Mouse (Mus musculus) forebrain, embryonic 16.5 days (tissue): ENCODE data around the gene Zfyve28. TPM values are rescaled to one million over a fixed set of nuclear protein-coding genes. Genes with fewer than 3 reads are reported as not detected.

Experiments
- ATAC-seq: fragments of 200-750 bp; cut with Nextera tagmentation; 2 replicates; pipeline ENCODE4 v1.8.0; 2017; ENCODE audit warnings: mild to moderate bottlenecking, moderate library complexity
- H3K27ac ChIP-seq: fragments of 300-500 bp; sonication (generic); 2 replicates; pipeline ENCODE4 v1.5.1; 2014; ENCODE audit warnings: low read length, control low read depth
- H3K27me3 ChIP-seq: fragments of 300-500 bp; sonication (generic); replicated peaks from 2 replicates; pipeline ENCODE4 v1.6.1; 2014; ENCODE audit warnings: low read length; ENCODE audit not compliant: control insufficient read depth, insufficient read depth
- H3K36me3 ChIP-seq: fragments of 300-500 bp; sonication (generic); 2 replicates; pipeline ENCODE4 v1.6.1; 2014; ENCODE audit not compliant: control insufficient read depth, insufficient read depth
- H3K4me1 ChIP-seq: fragments of 300-500 bp; sonication (generic); replicated peaks from 2 replicates; pipeline ENCODE4 v1.6.1; 2014; ENCODE audit warnings: low read length; ENCODE audit not compliant: control insufficient read depth, insufficient read depth
- H3K4me2 ChIP-seq: fragments of 300-500 bp; sonication (generic); 2 replicates; pipeline ENCODE4 v1.6.1; 2014; ENCODE audit warnings: mild to moderate bottlenecking, low read length, control low read depth
- H3K4me3 ChIP-seq: fragments of 300-500 bp; sonication (generic); replicated peaks from 2 replicates; pipeline ENCODE4 v1.5.1; 2014; ENCODE audit warnings: mild to moderate bottlenecking, low read length, control low read depth
- H3K9ac ChIP-seq: fragments of 300-500 bp; sonication (generic); replicated peaks from 2 replicates; pipeline ENCODE4 v1.6.1; 2014; ENCODE audit warnings: low read depth, low read length, control low read depth
- H3K9me3 ChIP-seq: fragments of 300-500 bp; sonication (generic); 2 replicates; pipeline ENCODE4 v1.6.1; 2016; ENCODE audit warnings: low read length; ENCODE audit not compliant: control insufficient read depth
- WGBS: fragments of 180-500 bp; shearing (Covaris S2); extraction: QIAGEN DNeasy Blood & Tissue Kit; methylation state at CpG from one replicate; pipeline ENCODE4 v1.1.7; 2014; 5-methylcytosine and 5-hydroxymethylcytosine counted together
- polyA plus RNA-seq: library from polyadenylated mRNA; unstranded; fragments of >200 nt; fragmentation: Nextera tagmentation; extraction: Ambion mirVana; gene quantifications from 2 replicates; pipeline ENCODE4 v1.2.1, GENCODE M21; 2015

Zfyve28 gene
- polyA plus RNA-seq, 1 experiment from 2014 or later = 5.2 TPM

- Histone ChIP-seq H3K36me3 (peaks cover 30% of the 10 kb centered on the region), H3K9ac (no peak overlapping the region), H3K27ac (no peak overlapping the region), H3K4me1 (no peaks in the 10 kb centered on the region), H3K4me2 (no peak overlapping the region), H3K9me3 (no peaks in the 10 kb centered on the region), H3K27me3 (no peaks in the 10 kb centered on the region), H3K4me3 (no peak overlapping the region)
- WGBS = 19% methylated on average over 5 of the region's 5 CpGs
- no peak for ATAC-seq
Observed at GRCm38 (mm10) chr5:34175403-34175694, 112.9 kb downstream of the Zfyve28 start.

GRCm38 (mm10) chr5:34174550-34175402 lies 113.5 kb downstream of the Zfyve28 start:
- Histone ChIP-seq H3K4me2 (no peak overlapping the region), H3K9ac (no peak overlapping the region), H3K4me3 (no peak overlapping the region), H3K36me3 (peaks cover 25% of the 10 kb centered on the region), H3K9me3 (no peaks in the 10 kb centered on the region), H3K27me3 (no peaks in the 10 kb centered on the region), H3K27ac (no peak overlapping the region), H3K4me1 (peaks cover 3% of the 10 kb centered on the region; the same call in 1 of the 2 replicates)
- no peak for ATAC-seq
- WGBS = 68% methylated on average over 5 of the region's 5 CpGs

- Histone ChIP-seq H3K27me3 (no peaks in the 10 kb centered on the region), H3K27ac (no peak overlapping the region), H3K9me3 (no peaks in the 10 kb centered on the region), H3K4me3 (no peak overlapping the region), H3K36me3 (peaks cover 25% of the 10 kb centered on the region), H3K4me1 (peaks cover 5% of the 10 kb centered on the region; the same call in 1 of the 2 replicates), H3K4me2 (no peak overlapping the region), H3K9ac (no peak overlapping the region)
- ATAC-seq = no peak
- WGBS = 86% methylated on average over 2 of the region's 2 CpGs
Observed at GRCm38 (mm10) chr5:34174021-34174420, 114.2 kb downstream of the Zfyve28 start.

GRCm38 (mm10) chr5:34170726-34171125 lies 117.5 kb downstream of the Zfyve28 start:
- H3K4me3 ChIP-seq = no peak overlapping the region
- WGBS = 95% methylated on average over 4 of the region's 4 CpGs
- H3K9ac ChIP-seq = no peak overlapping the region
- H3K27ac ChIP-seq = no peak overlapping the region
- H3K4me1 ChIP-seq = peaks cover 12% of the 10 kb centered on the region
- ATAC-seq = no peak
- H3K9me3 ChIP-seq = no peaks in the 10 kb centered on the region
- H3K4me2 ChIP-seq = no peak overlapping the region
- H3K27me3 ChIP-seq = no peaks in the 10 kb centered on the region
- H3K36me3 ChIP-seq = peaks cover 7% of the 10 kb centered on the region

DNA sequence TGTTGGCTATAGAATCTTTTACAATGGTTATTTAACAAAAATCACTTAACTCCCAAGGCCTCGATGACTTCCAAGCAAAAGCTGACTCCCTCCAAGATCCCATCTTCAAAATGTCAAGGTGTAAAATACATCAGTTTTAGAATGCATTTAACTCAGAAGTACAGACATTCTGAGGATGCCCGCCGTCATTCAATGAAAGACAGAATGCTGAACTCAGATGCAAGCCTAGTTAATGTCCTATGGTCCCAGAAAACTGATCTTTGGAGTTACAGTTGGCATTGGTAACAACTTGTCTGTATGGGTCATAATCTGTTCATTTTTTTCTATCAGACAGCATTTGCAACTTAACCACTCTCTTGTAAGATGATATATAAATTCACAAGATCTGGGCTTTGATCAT lies 118.3 kb downstream of the Zfyve28 start:
- peak overlapping the region; percentile 81 for H3K4me3 ChIP-seq
- no peaks in the 10 kb centered on the region for H3K9me3 ChIP-seq
- H3K27me3 ChIP-seq = no peaks in the 10 kb centered on the region
- 79% methylated on average over 3 of the region's 3 CpGs for WGBS
- H3K4me1 ChIP-seq = peaks cover 15% of the 10 kb centered on the region
- peak overlapping the region; percentile 68 for H3K4me2 ChIP-seq
- no peak for ATAC-seq
- peak overlapping the region; percentile 65 for H3K9ac ChIP-seq
- H3K36me3 ChIP-seq = peaks cover 7% of the 10 kb centered on the region
- H3K27ac ChIP-seq = peak overlapping the region; percentile 91

DNA sequence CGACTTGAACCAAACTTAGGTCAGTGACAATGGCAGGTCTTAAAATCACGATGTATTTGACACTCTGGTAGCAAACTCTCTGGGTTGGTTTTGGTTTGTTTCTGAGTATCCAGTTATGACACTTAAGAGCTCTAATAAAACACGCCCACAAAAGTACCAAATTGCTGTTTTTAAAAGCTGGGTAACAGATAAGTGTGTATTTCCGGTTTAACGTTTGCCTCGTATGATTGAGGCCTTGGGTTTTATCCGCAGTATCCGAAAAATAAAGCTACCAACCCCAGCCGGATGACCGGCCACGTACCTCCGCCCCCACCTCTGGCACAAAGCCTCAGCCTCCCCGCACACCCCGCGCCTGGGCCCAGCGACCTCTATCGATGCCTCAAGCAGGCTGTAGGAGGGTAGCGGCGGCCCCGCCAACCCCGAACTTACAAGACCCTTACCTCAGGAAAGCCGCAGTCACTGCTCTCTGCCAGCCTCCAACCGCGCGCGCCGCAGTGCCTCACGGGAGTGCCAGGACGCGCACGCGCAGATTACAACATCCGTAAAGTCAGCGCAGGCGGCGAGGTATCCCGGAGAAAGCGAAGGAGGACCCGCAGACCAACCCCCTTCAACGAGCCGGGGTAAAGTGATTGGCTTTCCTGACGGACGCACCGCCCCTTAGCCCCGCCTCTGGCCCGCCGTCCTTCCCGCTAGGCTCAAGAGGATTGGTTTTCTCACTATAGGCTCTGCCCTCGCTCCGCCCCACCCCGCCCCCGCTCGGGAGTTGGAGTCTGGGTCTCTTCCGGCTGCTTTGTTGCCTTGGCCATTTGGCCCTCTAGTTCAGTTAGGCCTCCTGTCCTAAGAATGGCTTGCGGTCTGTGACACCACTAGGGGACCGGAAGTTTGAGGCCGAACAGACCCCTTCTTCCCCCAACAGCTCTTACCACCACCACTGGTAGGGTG lies 119.0 kb downstream of the Zfyve28 start, which contains the start of the genes Poln and Haus3:
Gene Poln (minus strand): TSS at position 499 of the 942 bp plus-strand sequence.
Gene Haus3 (minus strand): TSS at position 578 of the 942 bp plus-strand sequence.
- H3K27me3 ChIP-seq = no peaks in the 10 kb centered on the region
- H3K9ac ChIP-seq = peak within 1 kb of the TSS; percentile 87
- peak within 1 kb of the TSS; percentile 91 for H3K27ac ChIP-seq
- under 1% methylated on average over 57 of the region's 57 CpGs for WGBS
- H3K4me1 ChIP-seq = peaks cover 20% of the 10 kb centered on the region
- no peaks in the 10 kb centered on the region for H3K9me3 ChIP-seq
- peak within 1 kb of the TSS; percentile 73 for H3K4me2 ChIP-seq
- peaks cover 4% of the 10 kb centered on the region for H3K36me3 ChIP-seq
- H3K4me3 ChIP-seq = peak within 1 kb of the TSS; percentile 81
- ATAC-seq = peak; percentile 100

GRCm38 (mm10) chr5:34167857-34168256 lies 120.4 kb downstream of the Zfyve28 start:
- WGBS = 79% methylated on average over 4 of the region's 4 CpGs
- Histone ChIP-seq H3K27ac (no peak overlapping the region), H3K36me3 (peaks cover 3% of the 10 kb centered on the region; the same call in 1 of the 2 replicates), H3K4me1 (peaks cover 20% of the 10 kb centered on the region), H3K27me3 (no peaks in the 10 kb centered on the region), H3K9me3 (no peaks in the 10 kb centered on the region), H3K4me2 (no peak overlapping the region; the same call in 1 of the 2 replicates), H3K4me3 (no peak overlapping the region), H3K9ac (no peak overlapping the region)
- ATAC-seq = no peak

DNA sequence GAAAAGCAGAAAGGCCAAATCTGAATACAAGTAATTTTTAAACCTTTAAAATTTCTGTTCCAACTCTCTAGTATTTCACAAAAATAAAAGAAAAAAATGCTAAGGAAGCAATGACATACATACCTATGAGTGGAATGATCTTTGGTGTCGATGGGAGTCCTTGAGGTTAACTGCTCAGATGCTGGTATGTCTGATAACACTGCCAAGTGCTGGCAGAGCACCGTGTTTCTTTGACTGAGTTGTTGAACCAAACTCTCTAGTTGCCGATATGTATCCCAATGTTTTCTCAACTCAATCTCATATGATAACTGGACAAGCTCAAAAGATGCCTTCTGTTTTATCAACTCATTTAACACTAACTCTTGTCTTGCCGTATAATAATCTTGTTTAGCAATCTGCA lies 122.5 kb downstream of the Zfyve28 start:
- ATAC-seq = no peak
- Histone ChIP-seq H3K4me1 (peaks cover 20% of the 10 kb centered on the region), H3K27ac (no peak overlapping the region), H3K4me2 (no peak overlapping the region), H3K9me3 (no peaks in the 10 kb centered on the region), H3K36me3 (0 out of 2 replicates have a peak, but pooled peaks cover 3% of the 10 kb centered on the region), H3K9ac (no peak overlapping the region), H3K4me3 (no peak overlapping the region), H3K27me3 (no peaks in the 10 kb centered on the region)
- 84% methylated on average over 4 of the region's 4 CpGs for WGBS

DNA sequence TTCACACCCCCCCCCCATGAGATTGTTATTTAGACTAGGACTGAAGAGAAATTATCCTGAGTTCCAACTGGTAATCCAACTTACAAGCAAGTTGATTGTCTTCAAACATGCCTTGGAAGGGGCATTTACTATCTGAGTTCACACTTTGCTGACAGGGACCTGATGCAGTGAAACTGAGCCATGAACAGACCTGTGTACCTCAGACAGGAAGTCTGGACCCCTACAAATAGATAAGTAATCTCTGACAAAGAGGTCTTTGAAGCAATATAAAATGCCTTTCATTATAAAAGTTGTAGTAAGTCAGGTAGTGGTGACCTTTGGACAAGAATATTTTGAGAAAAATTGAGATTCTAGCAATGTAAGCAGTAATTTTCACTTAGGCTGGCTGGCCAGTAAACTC lies 139.8 kb downstream of the Zfyve28 start:
- Histone ChIP-seq H3K9ac (no peak overlapping the region), H3K27me3 (no peaks in the 10 kb centered on the region), H3K4me3 (no peak overlapping the region), H3K4me2 (no peak overlapping the region), H3K27ac (no peak overlapping the region), H3K4me1 (no peaks in the 10 kb centered on the region), H3K36me3 (no peaks in the 10 kb centered on the region), H3K9me3 (no peaks in the 10 kb centered on the region)
- ATAC-seq = no peak
